Mouse (Mus musculus): ENCODE measurements around the gene B3gnt9. TPM values are rescaled to one million over a fixed set of nuclear protein-coding genes. Genes with fewer than 3 reads are reported as not detected.

The B3gnt9 gene
- polyA plus RNA-seq, 1 experiment: 0.67 TPM

GRCm38 (mm10) chr8:105276292-105277120 is 21.6 kb upstream of the B3gnt9 start:
- Histone ChIP-seq H3K4me3 (ENCODE audit: low read depth, low read length) (peak overlapping the region; percentile 31), H3K9me3 (replicated peaks; ENCODE audit: control insufficient read depth, insufficient read depth, low read length, poor library complexity, severe bottlenecking) (no peaks in the 10 kb centered on the region), H3K27ac (ENCODE audit: insufficient read depth, low read length) (no peak overlapping the region), H3K9ac (ENCODE audit: low read depth, poor library complexity, severe bottlenecking) (peak overlapping the region; percentile 9; the same call in 1 of the 2 replicates), H3K4me1 (ENCODE audit: control insufficient read depth, insufficient read depth, low read length) (no peaks in the 10 kb centered on the region), H3K27me3 (ENCODE audit: control insufficient read depth, insufficient read depth, low read length, poor library complexity, severe bottlenecking) (peaks cover 7% of the 10 kb centered on the region), H3K36me3 (ENCODE audit: control insufficient read depth, insufficient read depth, low read length, poor library complexity, severe bottlenecking) (no peaks in the 10 kb centered on the region)
- TF ChIP-seq EP300 (IDR thresholded peaks at IDR 0.05; ENCODE audit: insufficient read depth, low read depth, low read length) (0 out of 2 replicates have a peak, but pooled peaks have one; percentile 7), CTCF (IDR thresholded peaks at IDR 0.05; ENCODE audit: low read depth, low read length) (no peak), POLR2A (IDR thresholded peaks at IDR 0.05; ENCODE audit: insufficient read depth, low read length) (no peak)

GRCm38 (mm10) chr8:105275840-105276239 is 20.9 kb upstream of the B3gnt9 start, which contains the start of gene Nol3:
Gene Nol3, plus strand, starts transcription at chr8:105276140.
- Histone ChIP-seq H3K9ac (ENCODE audit: low read depth, poor library complexity, severe bottlenecking) (peak within 1 kb of the TSS; percentile 9; the same call in 1 of the 2 replicates), H3K27ac (ENCODE audit: insufficient read depth, low read length) (no peak within 1 kb of the TSS), H3K36me3 (ENCODE audit: control insufficient read depth, insufficient read depth, low read length, poor library complexity, severe bottlenecking) (no peaks in the 10 kb centered on the region), H3K4me1 (ENCODE audit: control insufficient read depth, insufficient read depth, low read length) (peaks cover 2% of the 10 kb centered on the region), H3K9me3 (replicated peaks; ENCODE audit: control insufficient read depth, insufficient read depth, low read length, poor library complexity, severe bottlenecking) (no peaks in the 10 kb centered on the region), H3K4me3 (ENCODE audit: low read depth, low read length) (peak within 1 kb of the TSS; percentile 31), H3K27me3 (ENCODE audit: control insufficient read depth, insufficient read depth, low read length, poor library complexity, severe bottlenecking) (peaks cover 10% of the 10 kb centered on the region)
- TF ChIP-seq POLR2A (IDR thresholded peaks at IDR 0.05; ENCODE audit: insufficient read depth, low read length): no peak
- TF ChIP-seq CTCF (IDR thresholded peaks at IDR 0.05; ENCODE audit: low read depth, low read length): no peak
- no peak for TF ChIP-seq EP300 (IDR thresholded peaks at IDR 0.05; ENCODE audit: insufficient read depth, low read depth, low read length)

GRCm38 (mm10) chr8:105275387-105275786 is 20.4 kb upstream of the B3gnt9 start:
- no peaks in the 10 kb centered on the region for H3K36me3 ChIP-seq (ENCODE audit: control insufficient read depth, insufficient read depth, low read length, poor library complexity, severe bottlenecking)
- no peaks in the 10 kb centered on the region for H3K9me3 ChIP-seq (replicated peaks; ENCODE audit: control insufficient read depth, insufficient read depth, low read length, poor library complexity, severe bottlenecking)
- no peak overlapping the region for H3K4me3 ChIP-seq (ENCODE audit: low read depth, low read length)
- TF ChIP-seq POLR2A (IDR thresholded peaks at IDR 0.05; ENCODE audit: insufficient read depth, low read length) (no peak), CTCF (IDR thresholded peaks at IDR 0.05; ENCODE audit: low read depth, low read length) (no peak), EP300 (IDR thresholded peaks at IDR 0.05; ENCODE audit: insufficient read depth, low read depth, low read length) (no peak)
- no peak overlapping the region for H3K9ac ChIP-seq (ENCODE audit: low read depth, poor library complexity, severe bottlenecking)
- H3K4me1 ChIP-seq (ENCODE audit: control insufficient read depth, insufficient read depth, low read length): peaks cover 2% of the 10 kb centered on the region
- H3K27me3 ChIP-seq (ENCODE audit: control insufficient read depth, insufficient read depth, low read length, poor library complexity, severe bottlenecking): peaks cover 13% of the 10 kb centered on the region
- no peak overlapping the region for H3K27ac ChIP-seq (ENCODE audit: insufficient read depth, low read length)

- TF ChIP-seq CTCF (IDR thresholded peaks at IDR 0.05; ENCODE audit: low read depth, low read length) (no peak), EP300 (IDR thresholded peaks at IDR 0.05; ENCODE audit: insufficient read depth, low read depth, low read length) (no peak), POLR2A (IDR thresholded peaks at IDR 0.05; ENCODE audit: insufficient read depth, low read length) (no peak)
- H3K4me1 ChIP-seq (ENCODE audit: control insufficient read depth, insufficient read depth, low read length): peaks cover 2% of the 10 kb centered on the region
- no peak overlapping the region for H3K9ac ChIP-seq (ENCODE audit: low read depth, poor library complexity, severe bottlenecking)
- no peaks in the 10 kb centered on the region for H3K9me3 ChIP-seq (replicated peaks; ENCODE audit: control insufficient read depth, insufficient read depth, low read length, poor library complexity, severe bottlenecking)
- no peak overlapping the region for H3K27ac ChIP-seq (ENCODE audit: insufficient read depth, low read length)
- peak overlapping the region; percentile 61 for H3K4me3 ChIP-seq (ENCODE audit: low read depth, low read length)
- H3K27me3 ChIP-seq (ENCODE audit: control insufficient read depth, insufficient read depth, low read length, poor library complexity, severe bottlenecking): peaks cover 18% of the 10 kb centered on the region
- no peaks in the 10 kb centered on the region for H3K36me3 ChIP-seq (ENCODE audit: control insufficient read depth, insufficient read depth, low read length, poor library complexity, severe bottlenecking)
These were observed 15.9 kb upstream of the B3gnt9 start for GRCm38 (mm10) chr8:105270916-105271186.

GRCm38 (mm10) chr8:105270101-105270915 is 15.4 kb upstream of the B3gnt9 start:
- Histone ChIP-seq H3K27ac (ENCODE audit: insufficient read depth, low read length) (no peak overlapping the region), H3K27me3 (ENCODE audit: control insufficient read depth, insufficient read depth, low read length, poor library complexity, severe bottlenecking) (peaks cover 18% of the 10 kb centered on the region), H3K9me3 (replicated peaks; ENCODE audit: control insufficient read depth, insufficient read depth, low read length, poor library complexity, severe bottlenecking) (no peaks in the 10 kb centered on the region), H3K4me3 (ENCODE audit: low read depth, low read length) (peak overlapping the region; percentile 61), H3K9ac (ENCODE audit: low read depth, poor library complexity, severe bottlenecking) (peak overlapping the region; percentile 54), H3K4me1 (ENCODE audit: control insufficient read depth, insufficient read depth, low read length) (peaks cover 2% of the 10 kb centered on the region), H3K36me3 (ENCODE audit: control insufficient read depth, insufficient read depth, low read length, poor library complexity, severe bottlenecking) (no peaks in the 10 kb centered on the region)
- no peak for TF ChIP-seq POLR2A (IDR thresholded peaks at IDR 0.05; ENCODE audit: insufficient read depth, low read length)
- no peak for TF ChIP-seq EP300 (IDR thresholded peaks at IDR 0.05; ENCODE audit: insufficient read depth, low read depth, low read length)
- no peak for TF ChIP-seq CTCF (IDR thresholded peaks at IDR 0.05; ENCODE audit: low read depth, low read length)

Data from ES-Bruce4 (cell line).